Mouse (Mus musculus) intestine, postnatal 0 days (tissue): ENCODE measurements around the gene Lce1e. TPM values are rescaled to one million over a fixed set of nuclear protein-coding genes. Genes with fewer than 3 reads are reported as not detected.
"Not testable (repeated sequence)": the region's sequence is repeated elsewhere in the genome, so short reads cannot be mapped to it uniquely, and the experiment has no call there.

Experiments used
- ATAC-seq: fragments of 200-750 bp; cut with Nextera tagmentation; 2 replicates; pipeline ENCODE4 v1.8.0; 2017; ENCODE audit warnings: mild to moderate bottlenecking, moderate TSS enrichment, moderate library complexity
- H3K27ac ChIP-seq: fragments of 300-500 bp; sonication (generic); 2 replicates; pipeline ENCODE4 v1.5.1; 2014; ENCODE audit warnings: mild to moderate bottlenecking, low read depth, low read length, moderate library complexity
- H3K27me3 ChIP-seq: fragments of 300-500 bp; sonication (generic); replicated peaks from 2 replicates; pipeline ENCODE4 v1.6.1; 2014; ENCODE audit warnings: low read length, mixed read lengths; ENCODE audit not compliant: control insufficient read depth, insufficient read depth
- H3K36me3 ChIP-seq: fragments of 300-500 bp; sonication (generic); 2 replicates; pipeline ENCODE4 v1.6.1; 2014; ENCODE audit warnings: mild to moderate bottlenecking, moderate library complexity; ENCODE audit not compliant: control insufficient read depth, insufficient read depth
- H3K4me1 ChIP-seq: fragments of 300-500 bp; sonication (generic); replicated peaks from 2 replicates; pipeline ENCODE4 v1.6.1; 2014; ENCODE audit warnings: antibody characterized with exemption, low read length, mixed read lengths; ENCODE audit not compliant: control insufficient read depth, insufficient read depth
- H3K4me2 ChIP-seq: fragments of 300-500 bp; sonication (generic); replicated peaks from 2 replicates; pipeline ENCODE4 v1.6.1; 2014; ENCODE audit warnings: low read depth, mild to moderate bottlenecking, moderate library complexity
- H3K4me3 ChIP-seq: fragments of 300-500 bp; sonication (generic); 2 replicates; pipeline ENCODE4 v1.5.1; 2014; ENCODE audit warnings: low read depth, low read length
- H3K9ac ChIP-seq: fragments of 300-500 bp; sonication (generic); 2 replicates; pipeline ENCODE4 v1.6.1; 2014; ENCODE audit warnings: mild to moderate bottlenecking, low read depth, low read length
- H3K9me3 ChIP-seq: fragments of 300-500 bp; sonication (generic); 2 replicates; pipeline ENCODE4 v1.6.1; 2016; ENCODE audit warnings: mixed run types; ENCODE audit not compliant: control insufficient read depth
- CTCF ChIP-seq: sonication (generic); IDR thresholded peaks from 2 replicates; pipeline ENCODE4 v1.5.1; 2016; ENCODE audit warnings: low read depth, mild to moderate bottlenecking, control low read depth, antibody characterized with exemption, moderate library complexity
- WGBS: fragments of 180-500 bp; shearing (Covaris S2); extraction: QIAGEN DNeasy Blood & Tissue Kit; methylation state at CpG from one replicate; pipeline ENCODE4 v1.1.7; 2014; 5-methylcytosine and 5-hydroxymethylcytosine counted together
- polyA plus RNA-seq: library from polyadenylated mRNA; unstranded; fragments of >200 nt; fragmentation: Nextera tagmentation; extraction: Ambion mirVana; gene quantifications from 2 replicates; pipeline ENCODE4 v1.2.1, GENCODE M21; 2015

Gene Lce1e
- polyA plus RNA-seq, 1 experiment from 2014 or later, result not detected

DNA sequence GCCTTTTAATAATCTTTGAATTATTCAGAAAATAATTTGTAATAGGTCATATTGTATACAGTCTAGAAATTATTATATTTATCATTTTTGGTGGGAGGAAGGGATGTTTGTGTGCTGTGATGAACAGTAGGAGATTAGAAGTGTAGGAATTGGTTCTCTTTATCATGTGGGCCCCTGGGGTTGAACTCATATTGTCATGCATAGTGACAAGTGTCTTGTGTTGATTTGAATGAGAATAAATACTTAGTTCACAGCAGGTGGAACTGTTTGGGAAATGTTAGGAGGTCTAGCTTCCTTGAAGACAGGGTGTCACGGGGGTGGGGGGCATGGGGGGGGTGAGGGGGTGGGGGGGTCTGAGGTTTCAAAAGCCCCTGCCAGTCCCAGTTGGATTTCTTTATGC, 14.3 kb downstream of the Lce1e start:
- no peak for TF ChIP-seq CTCF
- H3K4me2 ChIP-seq, result no peak overlapping the region
- H3K9me3 ChIP-seq, result no peaks in the 10 kb centered on the region
- H3K9ac ChIP-seq, result no peak overlapping the region
- ATAC-seq, result no peak
- 29% methylated on average over 1 of the region's 1 CpGs for WGBS
- H3K4me3 ChIP-seq, result no peak overlapping the region
- no peak overlapping the region for H3K27ac ChIP-seq
- no peaks in the 10 kb centered on the region for H3K36me3 ChIP-seq
- no peaks in the 10 kb centered on the region for H3K27me3 ChIP-seq
- H3K4me1 ChIP-seq, result no peaks in the 10 kb centered on the region

DNA sequence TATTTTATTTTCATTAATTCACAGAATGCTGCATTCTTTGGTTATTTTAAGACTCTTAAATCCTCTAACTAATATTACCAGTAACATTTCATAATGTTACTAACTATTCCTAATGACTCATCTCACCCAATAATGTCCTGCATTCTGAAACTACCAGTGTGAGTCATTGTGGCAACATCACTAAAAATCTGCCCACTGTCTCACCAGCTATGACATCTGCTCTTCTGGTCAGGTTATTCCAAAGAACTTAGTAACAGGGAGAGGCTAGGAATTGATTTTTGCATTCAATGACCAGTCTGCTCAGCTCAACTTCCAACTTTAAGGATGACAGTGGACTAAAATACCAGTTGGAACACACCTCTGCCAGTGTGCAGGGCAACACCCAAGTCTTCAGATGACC, 17.2 kb downstream of the Lce1e start:
- H3K36me3 ChIP-seq, result no peaks in the 10 kb centered on the region
- no peak for ATAC-seq
- H3K9ac ChIP-seq, result no peak overlapping the region

DNA sequence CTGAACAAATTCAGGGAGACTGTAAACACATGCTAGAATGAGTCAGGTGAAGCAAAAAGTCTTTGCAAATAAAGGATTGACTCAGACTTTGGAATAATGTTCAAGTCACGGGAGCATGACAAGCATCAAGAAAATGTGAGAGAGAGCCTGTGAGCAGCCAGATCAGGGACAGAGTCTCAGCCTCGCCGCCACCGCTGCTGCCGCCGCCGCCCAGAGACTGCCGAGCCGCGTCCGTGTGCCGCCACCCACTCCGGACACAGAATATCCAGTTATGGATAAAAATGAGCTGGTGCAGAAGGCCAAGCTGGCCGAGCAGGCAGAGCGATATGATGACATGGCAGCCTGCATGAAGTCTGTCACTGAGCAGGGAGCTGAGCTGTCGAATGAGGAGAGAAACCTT, 19.7 kb downstream of the Lce1e start:
- not testable (repeated sequence) for H3K4me1 ChIP-seq, H3K4me3 ChIP-seq, H3K36me3 ChIP-seq, H3K9me3 ChIP-seq, ATAC-seq, H3K4me2 ChIP-seq, H3K27ac ChIP-seq, H3K9ac ChIP-seq, H3K27me3 ChIP-seq
- 65% methylated on average over 16 of the region's 16 CpGs for WGBS

More for the DNA sequence above, 17.2 kb downstream of the Lce1e start:
- Histone ChIP-seq H3K9me3 (no peaks in the 10 kb centered on the region), H3K4me3 (no peak overlapping the region), H3K4me1 (no peaks in the 10 kb centered on the region), H3K27ac (no peak overlapping the region), H3K27me3 (no peaks in the 10 kb centered on the region), H3K4me2 (no peak overlapping the region)
- TF ChIP-seq CTCF, result no peak

- no peak within 1 kb of the TSS for H3K4me3 ChIP-seq
- H3K9ac ChIP-seq, result no peak within 1 kb of the TSS
- 48% methylated on average over 2 of the region's 2 CpGs for WGBS
- H3K4me1 ChIP-seq, result no peaks in the 10 kb centered on the region
- TF ChIP-seq CTCF, result no peak
- H3K27me3 ChIP-seq, result no peaks in the 10 kb centered on the region
- no peak within 1 kb of the TSS for H3K4me2 ChIP-seq
- H3K36me3 ChIP-seq, result no peaks in the 10 kb centered on the region
- ATAC-seq, result no peak
- H3K9me3 ChIP-seq, result no peaks in the 10 kb centered on the region
- no peak within 1 kb of the TSS for H3K27ac ChIP-seq
Observed at GRCm38 (mm10) chr3:92687110-92687509, 21.8 kb downstream of the Lce1e start, which contains the start of gene Lce1d. Gene Lce1d, minus strand, starts transcription at chr3:92687210.

- H3K27me3 ChIP-seq, result no peaks in the 10 kb centered on the region
- H3K4me1 ChIP-seq, result no peaks in the 10 kb centered on the region
- H3K27ac ChIP-seq, result no peak within 1 kb of the TSS
- H3K36me3 ChIP-seq, result no peaks in the 10 kb centered on the region
- 90% methylated on average over 4 of the region's 4 CpGs for WGBS
- ATAC-seq, result no peak
- no peak for TF ChIP-seq CTCF
- H3K9me3 ChIP-seq, result no peaks in the 10 kb centered on the region
- H3K9ac ChIP-seq, result no peak within 1 kb of the TSS
- H3K4me2 ChIP-seq, result no peak within 1 kb of the TSS
- H3K4me3 ChIP-seq, result no peak within 1 kb of the TSS
Observed at GRCm38 (mm10) chr3:92678947-92679346, 29.9 kb downstream of the Lce1e start, which contains the start of gene Lce1c. Gene Lce1c, plus strand, starts transcription at chr3:92679247.

GRCm38 (mm10) chr3:92670215-92670614, 38.7 kb downstream of the Lce1e start, which contains the start of gene Lce1a2:
Gene Lce1a2, minus strand, starts transcription at chr3:92670315.
- no peak for TF ChIP-seq CTCF
- H3K27ac ChIP-seq, result no peak within 1 kb of the TSS
- no peak for ATAC-seq
- no peaks in the 10 kb centered on the region for H3K9me3 ChIP-seq
- H3K27me3 ChIP-seq, result no peaks in the 10 kb centered on the region
- H3K36me3 ChIP-seq, result no peaks in the 10 kb centered on the region
- no peak within 1 kb of the TSS for H3K4me2 ChIP-seq
- H3K4me1 ChIP-seq, result no peaks in the 10 kb centered on the region
- no peak within 1 kb of the TSS for H3K9ac ChIP-seq
- no peak within 1 kb of the TSS for H3K4me3 ChIP-seq

Other genes with a start within 250 kb of the Lce1e start
- gene Sprr1a, start 223.2 kb downstream of the Lce1e start, polyA plus RNA-seq, result 3.8 and 5.4 TPM in 2 replicates
- gene Sprr4, start 208.6 kb downstream of the Lce1e start, polyA plus RNA-seq, result not detected in 2 replicates
- not detected in 2 replicates for gene 2310046K23Rik, start 174.6 kb downstream of the Lce1e start, polyA plus RNA-seq
- gene Ivl, start 135.3 kb downstream of the Lce1e start, polyA plus RNA-seq, result 0.47 and 0.80 TPM in 2 replicates
- 96.4 and 137 TPM in 2 replicates for gene Smcp, start 120.1 kb downstream of the Lce1e start, polyA plus RNA-seq
- gene 2210017I01Rik, start 101.6 kb downstream of the Lce1e start, polyA plus RNA-seq, result 0.18 and 0.34 TPM in 2 replicates
- gene Lce6a, start 87.4 kb downstream of the Lce1e start, polyA plus RNA-seq, result 1.8 and 2.1 TPM in 2 replicates
- 0.46 and 0.73 TPM in 2 replicates for gene Lce1a1, start 60.8 kb downstream of the Lce1e start, polyA plus RNA-seq
- not detected in 2 replicates for gene Lce1b, start 52.1 kb downstream of the Lce1e start, polyA plus RNA-seq
- not detected in 2 replicates for gene Lce1a2, start 38.8 kb downstream of the Lce1e start, polyA plus RNA-seq
- not detected in 2 replicates for gene Lce1c, start 29.8 kb downstream of the Lce1e start, polyA plus RNA-seq
- gene Lce1d, start 21.9 kb downstream of the Lce1e start, polyA plus RNA-seq, result not detected in 2 replicates
- gene Lce1f, start 11.3 kb upstream of the Lce1e start, polyA plus RNA-seq, result not detected in 2 replicates
- gene Gm38119, start 30.0 kb upstream of the Lce1e start, polyA plus RNA-seq, result not detected in 2 replicates
- not detected in 2 replicates for gene Lce1g, start 43.3 kb upstream of the Lce1e start, polyA plus RNA-seq
- gene Lce1h, start 56.0 kb upstream of the Lce1e start, polyA plus RNA-seq, result not detected in 2 replicates
- not detected in 2 replicates for gene Lce1i, start 69.8 kb upstream of the Lce1e start, polyA plus RNA-seq
- gene Lce1j, start 81.4 kb upstream of the Lce1e start, polyA plus RNA-seq, result not detected in 2 replicates
- not detected in 2 replicates for gene Lce1k, start 98.8 kb upstream of the Lce1e start, polyA plus RNA-seq
- gene Kprp, start 118.2 kb upstream of the Lce1e start, polyA plus RNA-seq, result not detected in 2 replicates
- not detected in 2 replicates for gene Lce1l, start 142.2 kb upstream of the Lce1e start, polyA plus RNA-seq
- not detected in 2 replicates for gene 2310050C09Rik, start 161.1 kb upstream of the Lce1e start, polyA plus RNA-seq
- gene Lce3a, start 217.2 kb upstream of the Lce1e start, polyA plus RNA-seq, result not detected in 2 replicates
- not detected in 2 replicates for gene Lce3b, start 223.9 kb upstream of the Lce1e start, polyA plus RNA-seq
- gene Lce3c, start 235.4 kb upstream of the Lce1e start, polyA plus RNA-seq, result not detected in 2 replicates
- gene Lce3d, start 248.3 kb upstream of the Lce1e start, polyA plus RNA-seq, result not detected in 2 replicates